Mouse (Mus musculus): ENCODE measurements around the gene Gm2035.
"Not testable (repeated sequence)": the region's sequence is repeated elsewhere in the genome, so short reads cannot be mapped to it uniquely, and the experiment has no call there.

The Gm2035 gene

GRCm38 (mm10) chr12:87919721-87920120 lies at the start of gene Gm2035:
Gene Gm2035 (minus strand): TSS chr12:87919857.
- DNase-seq = not testable (repeated sequence)

- DNase-seq = not testable (repeated sequence)
Measured at GRCm38 (mm10) chr12:87953780-87954179, 34.1 kb upstream of the Gm2035 start, which contains the start of gene Gm2042. Gene Gm2042 (plus strand): TSS chr12:87954080.

- DNase-seq = not testable (repeated sequence)
Measured at GRCm38 (mm10) chr12:87895070-87895469, 24.6 kb downstream of the Gm2035 start, which contains the start of gene Gm2022. Gene Gm2022 (plus strand): TSS chr12:87895370.

- not testable (repeated sequence) for DNase-seq
Measured at GRCm38 (mm10) chr12:87873772-87874171, 45.9 kb downstream of the Gm2035 start, which contains the start of gene Gm2016. Gene Gm2016 (plus strand): TSS chr12:87874072.
